Mouse (Mus musculus) embryonic facial prominence, embryonic 11.5 days (tissue): ENCODE data around the gene B3gat1. TPM values are rescaled to one million over a fixed set of nuclear protein-coding genes. Genes with fewer than 3 reads are reported as not detected.

ENCODE experiments used
- ATAC-seq: fragments of 200-750 bp; cut with Nextera tagmentation; replicated peaks from 2 replicates; pipeline ENCODE4 v1.8.0; 2017; ENCODE audit warnings: low read depth; ENCODE audit not compliant: insufficient number of reproducible peaks, low FRiP score, low TSS enrichment
- DNase-seq: peaks from one replicate; pipeline ENCODE4 v3.0.0-alpha.2; 2015; ENCODE audit warnings: low spot score
- H3K27ac ChIP-seq: fragments of 300-500 bp; sonication (generic); replicated peaks from 2 replicates; pipeline ENCODE4 v1.5.1; 2014; ENCODE audit warnings: mild to moderate bottlenecking, low read depth, low read length, control low read depth
- H3K27me3 ChIP-seq: fragments of 300-500 bp; sonication (generic); 2 replicates; pipeline ENCODE4 v1.6.1; 2014; ENCODE audit warnings: mild to moderate bottlenecking, low read length, moderate library complexity, mixed read lengths; ENCODE audit not compliant: control insufficient read depth, insufficient read depth
- H3K36me3 ChIP-seq: fragments of 300-500 bp; sonication (generic); replicated peaks from 2 replicates; pipeline ENCODE4 v1.6.1; 2014; ENCODE audit warnings: low read depth, mild to moderate bottlenecking, low read length, moderate library complexity, mixed read lengths; ENCODE audit not compliant: control insufficient read depth, insufficient read depth
- H3K4me1 ChIP-seq: fragments of 300-500 bp; sonication (generic); 2 replicates; pipeline ENCODE4 v1.6.1; 2014; ENCODE audit warnings: low read length, mixed read lengths; ENCODE audit not compliant: control insufficient read depth, insufficient read depth
- H3K4me2 ChIP-seq: fragments of 300-500 bp; sonication (generic); 2 replicates; pipeline ENCODE4 v1.6.1; 2014; ENCODE audit warnings: low read depth, mild to moderate bottlenecking, control low read depth, low read length, moderate library complexity
- H3K4me3 ChIP-seq: fragments of 300-500 bp; sonication (generic); 2 replicates; pipeline ENCODE4 v1.5.1; 2014; ENCODE audit warnings: low read depth, low read length, control low read depth
- H3K9ac ChIP-seq: fragments of 300-500 bp; sonication (generic); replicated peaks from 2 replicates; pipeline ENCODE4 v1.6.1; 2014; ENCODE audit warnings: mild to moderate bottlenecking, control low read depth, low read length
- H3K9me3 ChIP-seq: fragments of 300-500 bp; sonication (generic); replicated peaks from 2 replicates; pipeline ENCODE4 v1.6.1; 2016; ENCODE audit warnings: mild to moderate bottlenecking, low read length, inconsistent platforms, mixed read lengths; ENCODE audit not compliant: control insufficient read depth
- WGBS: fragments of 180-500 bp; shearing (Covaris S2); extraction: QIAGEN DNeasy Blood & Tissue Kit; methylation state at CpG from one replicate; pipeline ENCODE4 v1.1.7; 2014; 5-methylcytosine and 5-hydroxymethylcytosine counted together
- polyA plus RNA-seq: library from polyadenylated mRNA; unstranded; fragments of >200 nt; fragmentation: Nextera tagmentation; extraction: Ambion mirVana; gene quantifications from 2 replicates; pipeline ENCODE4 v1.2.1, GENCODE M21; 2014

The B3gat1 gene
- polyA plus RNA-seq, 1 experiment from 2014 or later = 1.3 TPM

DNA sequence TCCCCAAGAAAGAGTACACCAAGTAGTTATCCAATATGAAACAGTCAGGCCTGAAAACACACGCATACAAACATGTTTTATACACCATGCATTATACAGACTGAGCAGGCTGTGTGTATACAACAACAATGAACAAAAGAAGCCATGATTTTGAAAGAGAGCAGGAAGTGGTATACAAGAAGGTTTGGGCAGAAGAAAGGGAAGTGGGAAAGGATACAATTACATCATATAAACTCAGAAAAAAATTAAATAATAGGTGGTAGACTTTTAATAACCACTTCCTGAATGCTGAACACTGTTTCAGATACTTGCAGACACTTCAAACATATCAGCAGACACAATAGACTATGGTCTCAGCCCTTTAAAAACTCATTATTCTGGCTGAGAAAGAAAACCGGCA is 75.2 kb downstream of the B3gat1 start:
- no peak overlapping the region for H3K9ac ChIP-seq
- 89% methylated on average over 2 of the region's 2 CpGs for WGBS
- ATAC-seq = no peak
- H3K27ac ChIP-seq = no peak overlapping the region
- H3K9me3 ChIP-seq = no peaks in the 10 kb centered on the region
- no peaks in the 10 kb centered on the region for H3K4me1 ChIP-seq
- no peak for DNase-seq
- H3K4me2 ChIP-seq = no peak overlapping the region
- H3K4me3 ChIP-seq = no peak overlapping the region
- no peaks in the 10 kb centered on the region for H3K27me3 ChIP-seq
- H3K36me3 ChIP-seq = no peaks in the 10 kb centered on the region

Other genes starting within 250 kb of the B3gat1 start
- 4.6 and 4.7 TPM in 2 replicates for gene Glb1l2, start 72.7 kb downstream of the B3gat1 start, polyA plus RNA-seq
- gene Glb1l3, start 127.2 kb downstream of the B3gat1 start, polyA plus RNA-seq = not detected in 2 replicates
- not detected in 2 replicates for gene Gm1110, start 189.4 kb downstream of the B3gat1 start, polyA plus RNA-seq